Mouse (Mus musculus) neural tube, embryonic 12.5 days (tissue): Measurements from ENCODE around the gene Tet3. TPM values are rescaled to one million over a fixed set of nuclear protein-coding genes. Genes with fewer than 3 reads are reported as not detected.

Source experiments
- ATAC-seq: fragments of 200-750 bp; cut with Nextera tagmentation; 2 replicates; pipeline ENCODE4 v1.8.0; 2017; ENCODE audit warnings: low read depth, mild to moderate bottlenecking, moderate TSS enrichment, moderate library complexity; ENCODE audit not compliant: low FRiP score
- H3K27ac ChIP-seq: fragments of 300-500 bp; sonication (generic); 2 replicates; pipeline ENCODE4 v1.5.1; 2016
- H3K27me3 ChIP-seq: fragments of 300-500 bp; sonication (generic); replicated peaks from 2 replicates; pipeline ENCODE4 v1.6.1; 2016; ENCODE audit warnings: mild to moderate bottlenecking
- H3K36me3 ChIP-seq: fragments of 300-500 bp; sonication (generic); 2 replicates; pipeline ENCODE4 v1.6.1; 2016; ENCODE audit warnings: mild to moderate bottlenecking
- H3K4me1 ChIP-seq: fragments of 300-500 bp; sonication (generic); 2 replicates; pipeline ENCODE4 v1.6.1; 2016
- H3K4me2 ChIP-seq: fragments of 300-500 bp; sonication (generic); replicated peaks from 2 replicates; pipeline ENCODE4 v1.6.1; 2016; ENCODE audit warnings: mild to moderate bottlenecking
- H3K4me3 ChIP-seq: fragments of 300-500 bp; sonication (generic); 2 replicates; pipeline ENCODE4 v1.5.1; 2016
- H3K9ac ChIP-seq: fragments of 300-500 bp; sonication (generic); 2 replicates; pipeline ENCODE4 v1.6.1; 2016; ENCODE audit warnings: mild to moderate bottlenecking
- H3K9me3 ChIP-seq: fragments of 300-500 bp; sonication (generic); 2 replicates; pipeline ENCODE4 v1.6.1; 2016; ENCODE audit warnings: mild to moderate bottlenecking
- WGBS: fragments of 180-500 bp; shearing (Covaris S2); methylation state at CpG from one replicate; pipeline ENCODE4 v1.1.7; 2016; 5-methylcytosine and 5-hydroxymethylcytosine counted together
- polyA plus RNA-seq: library from polyadenylated mRNA; unstranded; fragments of >200 nt; fragmentation: Nextera tagmentation; extraction: Ambion mirVana; gene quantifications from 2 replicates; pipeline ENCODE4 v1.2.1, GENCODE M21; 2016

Tet3 gene
- polyA plus RNA-seq, 1 experiment from 2014 or later = 64.5 TPM

DNA sequence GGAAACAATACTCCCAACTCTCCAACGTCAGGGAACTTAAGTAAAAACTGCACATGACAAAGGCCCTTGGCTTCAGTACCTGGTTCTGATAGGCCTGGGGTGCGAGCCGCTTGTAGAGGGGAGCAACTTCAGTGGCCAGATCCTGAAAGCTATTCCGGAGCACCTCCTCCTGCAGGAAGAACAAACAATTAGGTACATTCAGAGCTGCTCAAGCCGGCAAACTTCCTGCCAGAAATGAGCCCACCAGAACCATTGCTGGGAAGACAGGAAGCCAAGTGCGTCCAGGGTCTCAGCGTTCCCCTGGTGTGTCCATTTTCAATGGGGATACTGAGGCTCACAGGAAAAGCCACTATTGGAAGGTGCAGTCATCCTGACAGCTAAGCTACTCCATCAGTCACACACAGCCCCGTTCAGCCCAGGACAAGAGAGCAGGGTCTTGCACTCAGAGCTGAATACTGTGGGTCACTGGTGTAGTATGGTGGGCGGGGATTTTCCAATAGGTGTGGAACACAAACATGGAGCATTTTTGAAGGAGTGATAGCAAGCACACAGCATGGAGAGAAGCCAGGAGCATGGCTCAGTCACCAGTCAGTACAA, 85.1 kb downstream of the Tet3 start:
- peaks cover 95% of the 10 kb centered on the region for H3K36me3 ChIP-seq
- no peak overlapping the region for H3K4me3 ChIP-seq
- no peak for ATAC-seq
- no peaks in the 10 kb centered on the region for H3K9me3 ChIP-seq
- no peaks in the 10 kb centered on the region for H3K4me1 ChIP-seq
- 92% methylated on average over 9 of the region's 9 CpGs for WGBS
- H3K9ac ChIP-seq = no peak overlapping the region
- H3K27ac ChIP-seq = no peak overlapping the region
- H3K4me2 ChIP-seq = no peak overlapping the region
- no peaks in the 10 kb centered on the region for H3K27me3 ChIP-seq

DNA sequence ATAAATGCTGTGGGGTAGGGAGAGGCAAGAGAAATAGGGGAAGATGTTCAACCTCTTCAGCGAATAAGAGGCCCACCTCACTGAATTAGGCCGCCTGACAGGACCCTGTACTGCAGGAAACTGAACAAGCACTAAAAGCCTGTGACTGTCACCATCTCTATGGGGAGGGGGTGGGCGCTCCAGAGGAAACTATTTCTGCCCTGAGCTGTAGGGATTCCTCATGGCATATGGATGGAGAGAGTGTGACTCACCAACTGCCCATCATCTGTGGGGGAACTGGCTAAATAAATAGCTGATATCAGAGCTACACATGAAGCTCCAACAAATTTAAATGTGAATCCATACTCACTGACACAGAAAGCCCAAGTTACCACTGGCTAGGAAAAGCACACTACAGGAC, 87.5 kb downstream of the Tet3 start:
- 87% methylated on average over 3 of the region's 3 CpGs for WGBS
- H3K27me3 ChIP-seq = no peaks in the 10 kb centered on the region
- no peak overlapping the region for H3K4me3 ChIP-seq
- H3K36me3 ChIP-seq = peaks cover 94% of the 10 kb centered on the region
- no peaks in the 10 kb centered on the region for H3K4me1 ChIP-seq
- ATAC-seq = no peak
- H3K9me3 ChIP-seq = no peaks in the 10 kb centered on the region
- no peak overlapping the region for H3K9ac ChIP-seq
- no peak overlapping the region for H3K27ac ChIP-seq
- H3K4me2 ChIP-seq = no peak overlapping the region

DNA sequence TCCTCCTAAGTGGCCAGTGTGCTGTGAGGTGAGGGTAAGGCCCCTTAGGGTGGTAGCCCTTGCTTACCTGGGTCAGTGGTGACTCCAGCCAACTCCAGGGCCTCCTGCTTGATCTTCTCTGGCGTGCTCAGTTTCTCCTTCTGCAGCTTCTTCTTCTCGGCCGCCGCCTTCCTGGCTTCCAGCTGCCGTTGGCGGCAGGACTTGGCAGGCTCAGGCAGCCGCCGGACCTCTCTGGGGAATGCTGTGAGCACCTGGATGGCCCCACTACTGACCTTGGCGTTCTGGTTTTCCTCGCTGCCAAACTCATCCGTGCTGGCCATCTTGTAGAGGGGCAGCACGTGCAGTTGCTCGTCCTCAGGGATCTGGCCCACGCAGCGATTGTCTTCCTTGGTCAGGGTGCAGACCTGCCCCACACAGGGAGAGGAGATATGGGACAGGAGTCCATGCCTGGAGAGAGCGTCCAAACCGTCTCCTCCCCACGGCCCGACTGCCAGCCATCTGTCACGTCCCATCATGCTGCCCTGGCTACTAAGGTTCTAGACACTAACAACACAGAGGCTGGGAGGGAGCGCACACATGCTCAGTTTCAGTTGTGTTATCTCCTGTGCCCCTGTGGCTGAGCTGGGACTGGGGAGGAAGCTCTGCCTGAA, 88.4 kb downstream of the Tet3 start:
- WGBS = 93% methylated on average over 21 of the region's 21 CpGs
- H3K9me3 ChIP-seq = no peaks in the 10 kb centered on the region

DNA sequence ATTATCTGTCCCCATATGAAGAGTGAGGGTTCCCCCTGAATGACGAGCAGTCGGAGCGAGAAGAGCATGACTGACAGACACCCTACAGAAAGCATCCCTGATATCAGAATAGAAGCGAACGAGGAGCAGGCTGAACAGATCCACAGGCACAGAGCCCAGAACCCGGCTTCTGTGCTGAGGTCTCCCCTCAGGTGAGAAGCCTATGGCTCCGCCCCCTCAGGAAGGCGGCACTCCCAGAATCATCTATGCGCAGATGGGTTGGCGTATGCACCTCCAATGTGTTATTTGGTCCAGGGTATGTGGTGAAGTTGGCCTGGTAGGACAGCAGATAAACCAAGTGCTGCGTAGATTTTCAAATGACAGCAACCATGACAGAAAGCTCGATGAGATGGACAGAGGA, 95.8 kb downstream of the Tet3 start:
- Histone ChIP-seq H3K9ac (no peak overlapping the region), H3K4me2 (no peak overlapping the region), H3K36me3 (peaks cover 65% of the 10 kb centered on the region), H3K4me1 (no peaks in the 10 kb centered on the region), H3K27ac (no peak overlapping the region), H3K4me3 (no peak overlapping the region), H3K27me3 (no peaks in the 10 kb centered on the region), H3K9me3 (no peaks in the 10 kb centered on the region)
- WGBS = 94% methylated on average over 12 of the region's 12 CpGs
- no peak for ATAC-seq

More for the DNA sequence above, 88.4 kb downstream of the Tet3 start:
- Histone ChIP-seq H3K4me1 (no peaks in the 10 kb centered on the region), H3K4me2 (no peak overlapping the region), H3K36me3 (peaks cover 89% of the 10 kb centered on the region), H3K9ac (no peak overlapping the region), H3K4me3 (no peak overlapping the region), H3K27ac (no peak overlapping the region), H3K27me3 (no peaks in the 10 kb centered on the region)
- no peak for ATAC-seq

DNA sequence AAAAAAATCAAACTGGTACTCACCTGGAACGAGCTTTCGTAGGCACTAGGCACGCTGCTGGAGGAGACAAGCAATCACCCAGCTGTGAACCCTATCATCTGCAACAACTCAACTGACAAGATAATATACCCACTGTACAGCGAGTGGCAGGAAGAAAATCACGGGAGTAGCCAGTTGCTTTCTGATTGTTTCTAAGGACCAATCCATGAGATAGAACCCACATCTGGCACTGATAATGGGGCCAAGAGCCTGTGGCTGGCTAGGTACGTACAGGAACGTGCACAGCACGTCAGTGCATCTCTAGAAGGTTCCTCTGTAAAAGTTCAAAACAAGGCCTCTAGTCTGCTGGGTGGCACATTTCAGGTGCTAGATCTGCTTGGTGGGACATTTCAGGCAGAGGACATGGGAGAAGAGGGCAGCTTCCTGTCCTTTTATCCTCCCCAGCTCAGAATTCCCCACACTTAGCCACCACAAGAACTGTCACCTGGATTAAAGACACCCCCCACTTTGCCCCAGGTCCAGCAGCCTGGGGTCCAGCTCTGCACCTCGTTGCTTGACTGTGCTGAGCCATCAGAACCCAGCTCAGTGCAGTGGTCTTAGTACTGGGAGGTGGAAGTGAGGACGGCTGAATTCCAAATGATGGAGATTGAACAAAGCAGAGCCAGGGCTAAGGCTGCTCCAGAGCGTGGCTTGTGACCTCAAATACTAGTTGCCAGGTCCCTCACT, 97.2 kb downstream of the Tet3 start:
- Histone ChIP-seq H3K4me3 (no peak overlapping the region), H3K4me2 (no peak overlapping the region), H3K9me3 (no peaks in the 10 kb centered on the region), H3K27ac (no peak overlapping the region), H3K36me3 (peaks cover 54% of the 10 kb centered on the region), H3K4me1 (no peaks in the 10 kb centered on the region), H3K27me3 (no peaks in the 10 kb centered on the region), H3K9ac (no peak overlapping the region)
- 90% methylated on average over 11 of the region's 11 CpGs for WGBS
- ATAC-seq = no peak

DNA sequence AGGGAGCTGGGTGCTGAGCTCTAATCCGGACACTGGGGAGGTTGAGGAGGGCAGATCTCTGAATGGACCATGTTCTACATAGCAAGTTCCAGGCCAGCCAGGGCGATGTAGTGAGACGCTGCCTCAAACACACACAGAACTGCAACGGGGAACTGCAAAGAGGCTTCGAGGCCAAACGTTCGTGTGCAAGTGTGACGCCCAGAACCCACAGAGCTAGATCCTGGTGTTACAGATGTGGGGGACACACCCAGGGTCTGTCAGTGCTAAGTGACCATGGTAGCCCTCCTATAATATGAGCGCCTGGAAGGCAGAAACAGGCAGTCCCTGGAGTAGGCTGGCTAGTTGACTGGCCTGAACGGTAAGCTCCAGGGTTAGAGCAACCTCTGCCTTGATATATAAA, 101.4 kb downstream of the Tet3 start:
- Histone ChIP-seq H3K36me3 (peaks cover 57% of the 10 kb centered on the region), H3K9ac (no peak overlapping the region), H3K4me1 (no peaks in the 10 kb centered on the region), H3K27me3 (no peaks in the 10 kb centered on the region), H3K27ac (no peak overlapping the region), H3K4me2 (no peak overlapping the region), H3K4me3 (no peak overlapping the region), H3K9me3 (no peaks in the 10 kb centered on the region)
- WGBS = 94% methylated on average over 10 of the region's 10 CpGs
- ATAC-seq = no peak

DNA sequence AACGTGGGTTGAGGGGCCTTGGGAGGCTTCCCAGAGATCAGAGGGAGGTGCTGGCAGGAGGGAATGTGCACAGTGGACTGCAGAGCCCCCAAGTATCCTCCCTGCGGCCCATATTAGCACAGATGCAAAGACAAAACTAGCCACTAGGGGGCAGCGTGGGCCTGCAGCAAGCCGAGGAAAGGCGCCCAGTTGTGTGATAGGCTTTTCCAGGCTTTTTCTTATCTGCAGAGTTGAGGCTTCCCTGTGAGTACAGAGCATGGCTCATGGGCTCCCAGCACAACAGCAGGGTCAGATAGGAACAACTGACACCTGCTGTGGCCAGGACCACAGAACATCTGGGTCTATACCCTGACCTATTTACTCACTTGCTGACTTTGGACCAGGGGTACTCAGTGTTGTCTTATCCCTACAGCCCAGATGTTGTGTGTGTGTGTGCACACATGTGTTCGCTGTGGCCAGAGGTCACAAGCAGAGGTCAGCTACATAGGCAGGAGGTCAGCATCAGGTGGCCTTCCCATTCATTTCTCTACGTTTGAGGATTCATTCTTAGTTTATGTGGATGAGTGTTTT, 102.2 kb downstream of the Tet3 start:
- 25% methylated on average over 7 of the region's 7 CpGs for WGBS
- Histone ChIP-seq H3K9me3 (no peaks in the 10 kb centered on the region), H3K27ac (no peak overlapping the region), H3K9ac (no peak overlapping the region), H3K4me3 (no peak overlapping the region), H3K27me3 (no peaks in the 10 kb centered on the region), H3K36me3 (peaks cover 56% of the 10 kb centered on the region), H3K4me1 (no peaks in the 10 kb centered on the region), H3K4me2 (no peak overlapping the region)
- peak; percentile 55; the same call in 1 of the 2 replicates for ATAC-seq

DNA sequence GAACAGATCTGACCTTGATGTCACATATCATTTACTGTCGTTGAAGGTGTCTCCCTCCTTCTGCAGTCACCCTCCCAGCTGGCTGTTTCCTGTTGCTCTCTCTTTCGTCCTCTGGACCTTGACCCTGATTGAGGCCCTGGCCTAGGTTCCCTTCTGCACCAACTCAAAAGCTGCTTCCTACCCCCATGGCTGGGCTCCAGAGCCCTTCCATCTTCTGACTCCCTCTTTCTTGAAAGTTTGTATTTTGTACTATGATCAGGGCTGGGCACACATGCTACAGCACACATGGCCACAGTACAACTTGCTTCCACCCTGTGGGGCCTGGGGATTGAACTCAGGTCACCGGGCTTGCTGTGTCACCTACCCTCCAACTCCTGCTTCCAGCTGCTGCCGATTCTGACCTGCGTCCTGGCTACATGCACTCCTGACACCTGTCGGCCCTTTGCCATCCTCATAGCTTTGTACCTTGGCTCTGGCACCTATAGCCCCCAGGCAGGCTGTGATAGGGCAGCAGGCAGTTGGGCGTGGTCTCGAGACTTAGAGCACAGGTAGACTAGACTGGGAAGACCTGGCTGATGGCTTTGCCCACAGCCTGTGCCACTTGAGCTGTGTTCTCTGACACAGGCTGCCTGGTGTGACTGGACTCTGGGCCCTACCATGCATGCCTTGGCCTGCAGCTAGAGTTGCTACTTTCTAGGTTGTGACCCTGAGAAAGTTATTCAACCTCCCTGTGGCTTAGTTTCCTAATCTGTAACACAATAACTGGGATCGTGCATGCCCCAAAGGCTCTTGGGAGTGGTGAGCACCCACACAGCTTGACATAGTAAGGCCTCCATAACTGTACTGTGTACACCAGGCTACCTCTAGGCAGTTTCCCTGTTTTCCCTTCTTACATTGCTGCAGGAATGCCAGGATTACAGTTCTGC, 103.8 kb downstream of the Tet3 start:
- H3K27me3 ChIP-seq = no peaks in the 10 kb centered on the region
- ATAC-seq = no peak

DNA sequence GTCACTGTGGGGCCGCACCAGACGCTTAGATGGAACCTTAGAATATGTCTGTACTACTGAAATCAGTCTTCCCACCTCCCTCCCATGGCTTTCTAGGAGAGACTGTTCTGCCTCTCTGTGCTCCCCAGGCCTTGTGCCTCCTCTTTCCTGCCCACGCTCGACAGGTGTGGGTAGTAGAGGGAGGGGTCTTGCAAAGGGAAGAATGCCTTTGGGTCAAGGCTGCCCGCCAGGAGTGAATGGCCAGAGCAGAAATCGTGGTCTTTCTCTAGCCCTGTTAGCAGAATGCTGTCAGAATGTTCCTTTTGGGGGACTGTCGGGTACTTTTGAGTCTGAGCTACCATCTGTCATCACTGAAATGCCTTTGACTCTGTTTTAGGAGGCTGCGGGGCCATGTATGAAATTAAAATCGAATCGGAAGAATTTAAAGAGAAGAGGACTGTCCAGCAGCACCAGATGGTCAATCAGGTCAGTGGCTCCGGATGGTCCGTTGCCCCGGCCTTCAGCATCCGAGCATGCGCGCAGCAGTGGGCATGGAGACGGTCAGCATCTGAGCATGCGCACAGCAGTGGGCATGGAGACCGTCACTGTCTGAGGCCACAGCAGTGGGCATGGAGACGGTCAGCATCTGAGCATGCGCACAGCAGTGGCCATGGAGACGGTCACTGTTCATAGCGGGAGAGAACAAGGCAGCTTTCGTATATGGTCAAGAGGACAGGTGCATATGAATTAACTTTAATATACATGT, 106.0 kb downstream of the Tet3 start:
- Histone ChIP-seq H3K27ac (no peak overlapping the region), H3K4me3 (no peak overlapping the region), H3K9ac (no peak overlapping the region), H3K4me1 (peaks cover 13% of the 10 kb centered on the region), H3K27me3 (no peaks in the 10 kb centered on the region), H3K9me3 (no peaks in the 10 kb centered on the region), H3K36me3 (peaks cover 26% of the 10 kb centered on the region), H3K4me2 (no peak overlapping the region)
- whole genome bisulfite sequencing = 93% methylated on average over 24 of the region's 24 CpGs
- ATAC-seq = no peak

More for the DNA sequence above, 103.8 kb downstream of the Tet3 start:
- Histone ChIP-seq H3K27ac (no peak overlapping the region), H3K9ac (no peak overlapping the region), H3K9me3 (no peaks in the 10 kb centered on the region), H3K4me1 (peaks cover 3% of the 10 kb centered on the region), H3K4me3 (no peak overlapping the region), H3K36me3 (peaks cover 44% of the 10 kb centered on the region), H3K4me2 (no peak overlapping the region)
- WGBS = 85% methylated on average over 9 of the region's 9 CpGs

DNA sequence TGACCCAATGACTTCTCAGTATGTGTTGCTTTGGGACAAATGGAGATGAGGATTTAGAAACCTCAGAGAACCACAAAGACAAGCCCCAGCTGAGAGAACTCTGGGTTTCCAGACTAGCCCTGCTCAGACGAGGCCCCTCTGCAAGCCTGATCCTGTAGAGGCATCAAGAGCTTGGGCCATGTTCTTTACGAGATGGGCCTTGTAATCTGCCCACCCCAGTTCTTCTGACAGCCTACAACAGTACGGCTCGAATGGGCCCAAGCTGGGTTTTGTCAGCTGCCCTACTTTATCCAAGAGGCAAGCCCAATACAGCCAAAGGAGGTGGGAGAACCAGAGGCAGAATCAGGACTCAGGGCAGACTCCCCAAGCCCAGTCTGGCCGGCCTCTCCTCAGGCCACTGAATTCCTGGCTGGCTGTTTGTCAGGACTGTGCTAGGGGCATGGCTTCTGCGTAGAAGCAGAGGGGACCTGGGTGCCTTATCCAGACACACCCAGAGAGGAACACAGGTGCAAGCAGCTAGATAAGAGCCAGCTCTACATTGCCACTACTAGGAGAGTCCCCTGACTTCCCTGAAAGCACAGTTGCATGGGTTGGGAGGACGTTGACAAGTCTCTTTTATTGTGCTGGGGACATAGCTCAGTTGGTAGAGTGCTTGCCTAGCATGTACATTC, 107.3 kb downstream of the Tet3 start:
- Histone ChIP-seq H3K27ac (no peak overlapping the region), H3K4me3 (no peak overlapping the region), H3K4me2 (no peak overlapping the region), H3K9me3 (no peaks in the 10 kb centered on the region), H3K9ac (no peak overlapping the region), H3K27me3 (no peaks in the 10 kb centered on the region), H3K4me1 (peaks cover 13% of the 10 kb centered on the region), H3K36me3 (peaks cover 26% of the 10 kb centered on the region)
- WGBS = 88% methylated on average over 7 of the region's 7 CpGs
- no peak for ATAC-seq

DNA sequence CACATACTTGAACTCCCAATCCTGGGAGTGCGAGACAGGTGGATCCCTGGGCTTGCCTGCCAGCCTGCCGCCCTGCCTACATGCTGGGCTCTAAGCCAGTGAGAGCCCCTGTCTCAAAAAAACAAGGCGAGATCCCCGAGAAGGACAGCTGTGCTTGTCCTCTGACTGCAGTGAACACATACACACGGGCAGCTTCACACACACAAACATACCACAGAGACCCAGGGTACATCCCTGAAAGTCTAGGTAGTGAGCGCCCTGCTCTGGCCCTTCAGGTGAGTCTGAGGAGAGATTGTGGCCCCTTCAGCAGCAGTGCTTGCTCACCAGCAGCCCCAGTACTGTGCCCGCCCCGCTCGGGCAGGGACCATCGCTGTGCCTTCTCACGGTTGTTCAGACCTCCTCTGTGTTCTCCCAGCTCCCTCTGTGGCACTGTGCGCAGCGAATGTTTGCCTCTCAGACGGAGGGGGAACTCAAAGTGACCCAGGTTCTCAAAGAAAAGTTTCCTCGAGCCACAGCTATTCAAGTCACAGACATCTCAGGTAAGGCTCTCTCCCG, 108.0 kb downstream of the Tet3 start:
- Histone ChIP-seq H3K27me3 (no peaks in the 10 kb centered on the region), H3K36me3 (peaks cover 26% of the 10 kb centered on the region), H3K27ac (no peak overlapping the region), H3K4me2 (no peak overlapping the region), H3K9ac (no peak overlapping the region), H3K9me3 (no peaks in the 10 kb centered on the region), H3K4me1 (peaks cover 13% of the 10 kb centered on the region), H3K4me3 (no peak overlapping the region)
- ATAC-seq = no peak
- 91% methylated on average over 16 of the region's 16 CpGs for WGBS
